Mouse (Mus musculus): ENCODE results near the gene Gnpda2.

Gene Gnpda2

DNA sequence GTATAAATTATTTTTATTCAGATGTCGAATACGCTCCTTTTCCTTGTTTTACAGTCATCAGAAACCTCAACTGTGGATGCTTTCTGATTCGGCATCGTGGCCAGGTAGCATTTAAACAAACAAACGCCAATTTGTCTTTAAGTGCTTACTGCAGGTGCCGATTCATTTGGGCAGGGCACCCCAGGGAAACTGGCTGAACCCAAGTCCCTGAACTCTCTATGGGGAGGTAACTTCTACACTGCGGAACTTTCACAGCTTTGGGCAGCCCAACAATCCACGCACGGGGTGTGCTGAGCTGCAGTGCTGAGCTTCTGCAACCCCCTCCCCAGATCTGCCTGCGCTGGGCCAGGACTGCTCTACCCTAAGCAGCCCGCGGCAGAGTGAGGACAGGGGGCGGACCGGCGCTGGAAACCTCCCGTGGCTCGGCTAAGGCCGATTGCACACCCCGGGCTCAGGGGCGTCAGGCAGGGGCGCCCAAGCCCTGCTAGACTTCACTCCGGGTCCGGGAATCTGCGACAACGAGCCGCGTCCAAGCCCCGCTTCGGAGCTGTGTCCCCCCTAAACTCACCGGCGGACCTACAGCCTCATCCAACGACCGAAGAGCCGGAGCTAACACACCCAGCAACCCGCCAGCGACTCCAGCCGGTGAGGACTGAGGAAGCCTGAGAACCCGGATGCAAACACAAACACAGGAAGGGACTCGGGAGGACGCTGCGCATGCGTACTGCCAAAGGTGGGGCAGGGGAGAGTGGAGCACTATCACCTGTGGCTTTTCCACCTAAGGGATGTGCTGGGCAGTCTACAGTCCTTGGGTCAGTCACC is at the start of gene Gnpda2:
Gene Gnpda2, minus strand, starts transcription at position 701 of the 822 bp plus-strand sequence.
- peak; percentile 80 for DNase-seq (ENCODE audit: low spot score)

DNA sequence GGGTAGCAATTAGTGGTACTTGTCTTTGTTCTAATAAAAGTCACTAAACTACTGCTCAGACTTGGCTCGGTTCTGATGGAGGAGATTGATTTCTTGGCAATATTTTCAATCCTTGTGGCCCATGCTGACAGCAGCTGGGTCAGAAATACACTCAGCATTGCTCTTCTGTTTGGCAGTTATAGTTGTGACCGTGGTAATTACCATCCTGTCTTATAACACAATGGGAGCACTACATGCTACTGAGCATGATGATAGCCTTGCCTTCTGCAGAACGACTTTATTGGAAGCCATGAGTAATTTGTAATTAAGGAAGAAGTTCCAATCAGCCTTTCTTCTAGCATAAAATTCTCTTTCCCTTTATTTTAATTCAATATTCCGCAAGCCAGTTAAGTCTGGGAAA is 42.6 kb upstream of the Gnpda2 start:
- DNase-seq (ENCODE audit: low spot score) = no peak

DNA sequence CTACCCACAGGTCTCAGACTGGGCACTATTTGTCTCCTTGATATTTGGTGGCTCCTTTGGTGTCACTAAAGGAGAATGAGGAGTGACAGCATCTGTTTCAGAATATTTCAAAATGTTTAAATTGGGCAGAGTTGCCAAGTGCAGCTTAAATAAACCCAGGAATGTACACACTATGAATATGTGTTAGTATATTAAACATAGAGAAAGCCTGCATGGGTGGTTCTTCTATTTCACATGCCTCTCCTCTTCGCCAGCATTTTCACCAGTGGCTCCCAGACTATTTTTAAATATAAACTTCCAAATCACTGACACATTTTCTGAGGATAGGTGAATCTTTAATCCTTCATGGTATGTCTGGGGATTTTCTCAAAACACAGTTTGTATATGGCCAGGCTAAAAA is 28.8 kb upstream of the Gnpda2 start:
- no peak for DNase-seq (ENCODE audit: low spot score)

DNA sequence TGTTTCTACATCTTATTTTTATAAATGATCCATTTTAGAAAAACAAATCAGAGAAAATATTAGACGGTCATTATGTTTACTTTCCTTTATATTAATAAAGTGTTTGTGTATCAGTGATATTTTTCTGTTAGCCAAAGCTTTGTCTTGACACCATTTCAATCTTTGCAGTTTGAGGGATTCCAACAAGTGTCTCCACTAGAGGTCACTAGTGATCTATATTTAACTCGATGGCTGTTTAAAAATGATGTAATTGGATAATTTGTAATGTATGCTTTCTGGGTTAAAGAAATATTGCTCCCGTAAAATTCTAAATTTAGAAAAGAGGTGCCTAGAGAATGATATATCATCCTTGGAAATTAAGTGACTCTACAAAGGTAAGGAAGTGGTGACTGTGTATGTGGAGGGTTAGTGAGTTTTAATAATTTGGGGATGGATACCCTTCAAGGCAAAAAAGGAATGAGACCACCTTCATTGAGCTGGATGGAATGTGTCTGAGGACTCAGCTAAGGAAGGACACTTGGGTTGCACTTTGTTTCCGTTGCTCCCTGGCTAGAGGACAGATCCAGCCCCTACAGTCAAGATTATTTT is 21.2 kb upstream of the Gnpda2 start:
- DNase-seq (ENCODE audit: low spot score) = peak; percentile 23

DNA sequence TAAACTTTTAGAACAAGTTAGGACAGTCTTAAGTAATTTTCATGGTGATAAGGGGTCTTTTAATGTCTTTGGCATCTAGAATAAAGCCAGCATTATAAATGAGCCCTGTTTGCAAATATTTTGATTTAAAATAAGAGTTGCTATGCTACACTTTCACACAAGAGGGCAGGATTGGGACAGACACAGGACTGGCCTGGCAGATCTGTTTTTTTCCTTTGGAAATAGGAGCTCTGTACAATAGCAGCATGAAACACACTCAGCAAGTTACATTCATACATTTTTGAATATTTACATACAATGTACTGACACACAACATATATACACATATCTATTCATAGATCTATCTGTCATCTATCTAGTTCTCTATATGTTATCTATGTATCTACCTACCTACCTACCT is 8.9 kb upstream of the Gnpda2 start:
- peak; percentile 6 for DNase-seq (ENCODE audit: low spot score)

DNA sequence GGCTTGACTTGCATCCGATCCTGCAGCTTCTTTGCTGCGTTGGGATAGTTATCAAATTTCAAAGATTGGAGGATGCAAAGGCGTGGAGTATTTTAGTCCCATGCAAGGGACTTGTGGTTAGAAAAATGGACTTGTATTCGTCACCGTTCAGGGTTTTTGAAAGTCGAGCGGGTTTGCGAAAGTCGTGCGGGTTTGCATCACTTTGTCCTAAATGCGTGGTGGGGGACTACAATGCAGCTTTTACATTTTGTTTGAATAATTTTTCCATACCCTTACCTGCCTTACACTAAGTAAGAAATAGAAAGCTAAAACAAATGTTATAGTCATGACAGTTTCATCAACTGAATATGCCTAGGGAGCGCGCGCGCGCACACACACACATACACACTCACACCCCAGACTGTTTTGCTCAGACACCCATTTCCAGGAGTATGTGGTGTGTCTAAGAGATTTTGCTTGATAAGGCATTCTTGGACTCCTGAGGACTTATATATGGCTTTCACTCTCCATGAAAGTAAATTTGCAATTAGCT is 34.7 kb downstream of the Gnpda2 start:
- peak; percentile 25 for DNase-seq (ENCODE audit: low spot score)

DNA sequence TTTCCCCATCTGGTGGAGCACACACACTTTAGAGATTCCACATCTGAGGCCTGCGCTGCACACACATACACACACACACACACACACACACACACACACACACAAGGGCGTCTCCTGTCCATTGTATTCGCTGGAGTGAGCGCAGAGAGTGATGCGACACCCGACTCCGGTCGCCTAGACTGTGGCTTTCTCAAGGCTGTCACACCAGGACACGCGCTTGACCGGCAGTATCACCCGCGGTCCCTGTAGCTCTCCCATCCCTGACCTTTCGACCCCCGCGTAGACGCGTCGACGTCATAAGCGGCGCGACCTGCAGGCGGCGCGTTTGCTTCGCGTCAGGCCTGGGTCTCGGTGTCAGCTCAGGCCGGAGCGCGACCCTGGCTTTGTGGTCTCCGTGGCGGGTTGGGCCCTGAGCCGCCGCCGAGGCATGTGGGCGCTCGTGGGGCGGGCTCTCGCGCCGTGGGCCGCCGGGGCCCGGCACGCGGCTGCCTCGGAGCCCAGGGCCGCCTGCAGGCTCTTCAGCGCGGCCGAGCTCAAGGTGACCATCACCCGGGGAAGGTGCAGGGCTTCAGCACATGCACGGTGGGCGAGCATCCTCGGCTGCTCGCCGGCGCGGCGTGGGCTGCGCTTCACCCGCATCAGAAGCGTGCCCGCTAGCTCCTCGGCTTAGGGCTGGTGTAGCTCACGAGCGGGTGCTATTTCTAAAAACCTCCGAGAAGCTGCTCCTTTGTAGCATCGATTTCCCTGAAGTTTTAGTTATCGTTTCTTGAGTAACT is 35.3 kb downstream of the Gnpda2 start, which contains the start of gene Guf1:
Gene Guf1, plus strand, starts transcription at position 296 of the 776 bp plus-strand sequence.
- peak; percentile 85 for DNase-seq (ENCODE audit: low spot score)

DNA sequence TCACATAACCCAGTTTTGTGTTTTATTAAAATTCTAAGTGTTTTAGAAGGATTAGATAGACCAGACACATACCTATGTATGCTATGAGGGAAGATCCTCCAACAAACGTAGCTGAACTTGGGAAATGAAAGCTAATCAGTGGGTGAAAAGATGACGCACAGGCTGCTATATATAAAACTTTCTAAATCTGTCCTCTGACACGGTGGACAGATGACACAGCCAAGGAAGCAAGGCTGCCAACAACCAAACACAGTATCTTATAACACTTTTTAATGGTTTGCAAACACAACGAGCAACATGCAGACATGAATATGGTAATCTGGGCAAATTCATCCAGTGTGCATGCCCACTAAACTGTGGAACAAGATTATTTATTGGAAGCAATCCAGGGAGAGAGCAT is 49.7 kb downstream of the Gnpda2 start, which contains the start of gene Yipf7:
Gene Yipf7, minus strand, starts transcription at position 160 of the 400 bp plus-strand sequence.
- DNase-seq (ENCODE audit: low spot score) = no peak

DNA sequence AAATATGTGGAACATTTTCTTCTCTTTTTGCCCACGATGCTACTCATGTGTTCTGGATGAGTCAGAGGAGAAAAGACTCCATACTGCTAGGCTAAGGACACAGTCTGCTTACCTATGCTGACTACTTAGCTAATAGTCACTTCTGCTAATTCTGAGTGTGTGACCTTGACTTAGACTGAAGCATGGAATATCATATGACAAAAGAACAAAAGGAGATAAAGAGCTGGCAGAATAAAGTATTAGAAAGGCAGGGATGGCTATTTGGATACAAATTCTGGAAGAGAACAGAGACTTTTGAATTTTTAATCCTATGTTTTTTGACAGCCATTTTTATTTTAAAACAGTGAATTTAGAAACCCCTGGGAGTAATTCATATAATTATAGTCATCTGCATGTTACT is 50.5 kb downstream of the Gnpda2 start:
- DNase-seq (ENCODE audit: low spot score) = no peak

DNA sequence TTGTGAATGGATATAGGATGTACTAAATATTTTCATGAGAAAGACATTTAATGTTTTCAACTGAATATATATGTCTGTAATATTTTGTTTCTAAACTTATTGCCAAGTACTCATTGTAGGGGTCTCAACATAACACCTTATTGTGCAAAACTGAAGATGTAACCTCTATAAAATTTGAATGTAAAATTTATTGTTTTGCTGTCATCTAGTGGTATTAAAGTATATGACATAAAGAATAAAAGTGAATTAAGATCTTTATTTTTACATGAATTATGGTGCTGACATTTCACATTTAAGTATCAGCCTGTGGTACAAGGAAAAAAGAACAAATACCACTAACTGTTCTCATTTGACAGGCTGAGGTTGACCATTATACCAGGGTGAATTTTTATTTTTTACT is 68.2 kb downstream of the Gnpda2 start:
- no peak for DNase-seq (ENCODE audit: low spot score)

All from MN1 (cell line).